Mouse (Mus musculus) kidney, postnatal 0 days (tissue): Measurements from ENCODE around the gene Fcrla. TPM values are rescaled to one million over a fixed set of nuclear protein-coding genes. Genes with fewer than 3 reads are reported as not detected.

Experiments
- ATAC-seq: fragments of 200-750 bp; cut with Nextera tagmentation; replicated peaks from 2 replicates; pipeline ENCODE4 v1.8.0; 2017; ENCODE audit warnings: low read depth, moderate number of reproducible peaks, moderate TSS enrichment, moderate library complexity; ENCODE audit not compliant: low FRiP score
- DNase-seq: peaks from one replicate; pipeline ENCODE4 v3.0.0-alpha.2; 2016; ENCODE audit warnings: low spot score
- H3K27ac ChIP-seq: fragments of 300-500 bp; sonication (generic); 2 replicates; pipeline ENCODE4 v1.5.1; 2014; ENCODE audit warnings: mild to moderate bottlenecking
- H3K27me3 ChIP-seq: fragments of 300-500 bp; sonication (generic); 2 replicates; pipeline ENCODE4 v1.6.1; 2014; ENCODE audit warnings: low read length, mixed read lengths; ENCODE audit not compliant: insufficient read depth
- H3K36me3 ChIP-seq: fragments of 300-500 bp; sonication (generic); 2 replicates; pipeline ENCODE4 v1.6.1; 2014; ENCODE audit warnings: low read length, mixed read lengths; ENCODE audit not compliant: insufficient read depth
- H3K4me1 ChIP-seq: fragments of 300-500 bp; sonication (generic); replicated peaks from 2 replicates; pipeline ENCODE4 v1.6.1; 2014; ENCODE audit warnings: antibody characterized with exemption, low read length, mixed read lengths; ENCODE audit not compliant: insufficient read depth
- H3K4me2 ChIP-seq: fragments of 300-500 bp; sonication (generic); 2 replicates; pipeline ENCODE4 v1.6.1; 2014; ENCODE audit warnings: mild to moderate bottlenecking, low read length, moderate library complexity, mixed read lengths
- H3K4me3 ChIP-seq: fragments of 300-500 bp; sonication (generic); replicated peaks from 2 replicates; pipeline ENCODE4 v1.5.1; 2014; ENCODE audit warnings: low read depth, low read length
- H3K9ac ChIP-seq: fragments of 300-500 bp; sonication (generic); 2 replicates; pipeline ENCODE4 v1.6.1; 2014; ENCODE audit warnings: low read depth, low read length
- H3K9me3 ChIP-seq: fragments of 300-500 bp; sonication (generic); replicated peaks from 2 replicates; pipeline ENCODE4 v1.6.1; 2016; ENCODE audit warnings: low read length, inconsistent platforms, mixed read lengths
- CTCF ChIP-seq: IDR thresholded peaks from 2 replicates; pipeline ENCODE4 v1.5.1; 2016; ENCODE audit warnings: antibody characterized with exemption, low read depth, mild to moderate bottlenecking, moderate library complexity
- WGBS: fragments of 180-500 bp; shearing (Covaris S2); extraction: QIAGEN DNeasy Blood & Tissue Kit; methylation state at CpG from one replicate; pipeline ENCODE4 v1.1.7; 2014; 5-methylcytosine and 5-hydroxymethylcytosine counted together
- polyA plus RNA-seq: library from polyadenylated mRNA; unstranded; fragments of >200 nt; fragmentation: Nextera tagmentation; extraction: Ambion mirVana; gene quantifications from 2 replicates; pipeline ENCODE4 v1.2.1, GENCODE M21; 2015

Fcrla gene
- polyA plus RNA-seq, 1 experiment from 2014 or later, result not detected

DNA sequence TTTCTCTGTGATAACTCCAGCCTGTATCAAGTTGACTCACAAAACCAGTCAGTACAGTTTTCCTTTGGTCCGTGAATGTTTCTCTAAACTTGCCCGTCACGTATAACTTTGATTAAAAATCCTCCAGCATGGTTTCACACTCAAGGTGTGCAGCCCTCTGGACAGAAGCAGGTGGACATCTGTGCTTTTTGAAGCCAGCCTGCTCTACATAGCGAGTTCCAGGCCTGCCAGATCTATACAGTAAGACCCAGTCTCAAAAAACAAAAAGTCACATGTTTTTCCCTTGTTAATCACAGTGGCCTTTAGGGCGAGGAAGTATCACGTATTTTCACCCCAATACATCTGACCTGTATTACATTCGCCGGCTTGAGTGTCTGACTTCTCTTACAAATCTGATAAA, 43.0 kb downstream of the Fcrla start:
- Histone ChIP-seq H3K9me3 (no peaks in the 10 kb centered on the region), H3K27me3 (no peaks in the 10 kb centered on the region), H3K4me2 (peak overlapping the region; percentile 67), H3K36me3 (peaks cover 3% of the 10 kb centered on the region; the same call in 1 of the 2 replicates), H3K27ac (peak overlapping the region; percentile 19; the same call in 1 of the 2 replicates), H3K4me1 (no peaks in the 10 kb centered on the region), H3K9ac (peak overlapping the region; percentile 78), H3K4me3 (peak overlapping the region; percentile 85)
- ATAC-seq (no peak), DNase-seq (no peak)
- no peak for TF ChIP-seq CTCF
- 14% methylated on average over 8 of the region's 8 CpGs for WGBS

DNA sequence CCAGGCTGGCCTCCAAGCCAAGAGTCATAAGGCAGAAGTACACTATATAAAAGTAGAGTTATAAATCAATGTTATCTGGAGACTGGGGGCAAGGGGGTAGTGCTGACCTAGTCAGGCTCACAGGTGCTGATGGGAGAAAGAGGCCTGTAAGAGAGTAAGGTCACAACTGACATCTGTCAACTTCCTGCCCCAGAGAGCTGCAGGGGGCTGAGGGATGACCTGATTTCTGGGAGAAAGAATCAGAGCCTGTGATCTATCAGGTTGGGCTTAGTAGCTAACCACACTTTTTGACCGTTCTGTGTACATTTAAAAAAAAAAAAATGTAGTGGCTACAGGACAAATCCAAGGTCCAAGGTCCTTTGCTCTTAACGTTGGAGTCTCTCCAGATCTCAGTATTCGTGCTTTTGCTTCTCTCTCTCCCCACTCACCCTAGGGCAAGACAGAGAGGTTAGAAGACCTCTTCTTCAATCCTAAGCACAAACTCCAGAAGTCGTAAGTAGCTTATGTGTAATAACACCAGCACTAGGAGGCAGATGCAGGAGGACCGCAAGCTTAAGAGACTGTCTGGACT, 44.4 kb downstream of the Fcrla start:
- H3K4me1 ChIP-seq, result no peaks in the 10 kb centered on the region
- no peaks in the 10 kb centered on the region for H3K9me3 ChIP-seq
- no peak for TF ChIP-seq CTCF
- DNase-seq, result no peak
- H3K36me3 ChIP-seq, result peaks cover 8% of the 10 kb centered on the region; the same call in 1 of the 2 replicates
- H3K9ac ChIP-seq, result no peak overlapping the region
- WGBS, result 73% methylated on average over 5 of the region's 5 CpGs
- no peak overlapping the region for H3K4me2 ChIP-seq
- 0 out of 2 replicates have a peak overlapping the region, but pooled peaks have one; percentile 28 for H3K27ac ChIP-seq
- no peak overlapping the region for H3K4me3 ChIP-seq
- H3K27me3 ChIP-seq, result no peaks in the 10 kb centered on the region
- no peak for ATAC-seq

DNA sequence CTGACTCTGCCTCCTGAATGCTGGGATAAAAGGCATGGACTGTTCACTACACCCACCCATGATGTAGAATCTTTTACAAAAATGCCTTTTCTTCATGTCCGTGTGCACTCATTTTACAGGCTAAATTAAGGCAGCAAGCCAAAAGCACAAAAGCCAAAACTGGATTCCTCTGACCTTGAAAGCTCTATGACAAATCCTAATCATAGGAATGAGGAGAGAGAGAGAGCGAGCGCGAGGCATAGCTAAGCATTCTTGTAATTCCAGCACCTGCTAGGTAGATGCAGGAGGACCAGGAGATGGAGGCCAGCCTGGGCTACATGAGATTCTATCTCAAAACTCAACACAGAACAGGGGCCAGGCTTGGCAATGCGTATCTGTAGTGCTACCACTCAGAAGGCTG, 50.5 kb downstream of the Fcrla start:
- Histone ChIP-seq H3K4me2 (no peak overlapping the region), H3K27ac (no peak overlapping the region), H3K27me3 (no peaks in the 10 kb centered on the region), H3K4me3 (no peak overlapping the region), H3K9ac (no peak overlapping the region), H3K9me3 (no peaks in the 10 kb centered on the region), H3K4me1 (no peaks in the 10 kb centered on the region), H3K36me3 (peaks cover 18% of the 10 kb centered on the region)
- 93% methylated on average over 5 of the region's 5 CpGs for WGBS
- DNase-seq (no peak), ATAC-seq (no peak)
- no peak for TF ChIP-seq CTCF

DNA sequence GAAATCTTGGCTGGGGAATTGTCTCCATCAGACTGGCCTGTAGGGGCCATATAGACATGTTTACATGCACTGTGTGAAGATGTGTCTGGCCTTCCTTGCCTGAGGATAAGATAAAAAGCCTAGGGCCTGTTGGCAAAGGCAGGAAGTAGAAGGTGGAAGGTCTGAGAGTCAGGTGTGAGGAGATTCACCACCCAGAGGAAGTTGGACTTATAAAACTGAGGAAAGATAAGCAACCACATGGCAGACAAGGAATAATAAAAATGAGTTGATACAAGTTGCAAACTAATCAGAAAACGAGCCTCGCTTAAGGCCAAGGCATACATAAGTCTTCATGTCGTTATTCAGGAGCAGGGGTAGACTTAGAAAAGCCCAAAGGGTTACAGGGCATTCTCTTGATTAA, 51.7 kb downstream of the Fcrla start:
- H3K36me3 ChIP-seq, result peaks cover 18% of the 10 kb centered on the region
- WGBS, result 57% methylated on average over 3 of the region's 3 CpGs

DNA sequence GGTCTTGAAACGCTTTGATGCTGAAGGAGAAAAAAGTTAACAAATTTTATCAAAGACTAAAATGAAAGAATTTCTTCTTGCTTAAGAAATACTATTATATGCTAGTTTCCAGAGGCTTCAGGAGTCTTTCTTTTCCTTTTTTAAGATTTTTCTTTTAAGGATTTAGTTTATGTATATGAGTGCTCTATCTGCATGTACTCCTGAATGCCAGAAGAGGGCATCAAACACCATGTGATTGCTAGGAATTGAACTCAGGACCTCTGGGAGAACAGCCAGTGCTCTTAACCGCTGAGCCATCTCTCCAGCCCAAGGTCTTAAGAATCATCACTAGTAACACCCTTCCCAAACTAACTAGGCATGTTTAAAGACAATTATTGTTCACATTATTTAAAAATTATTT, 55.4 kb downstream of the Fcrla start:
- ATAC-seq, result no peak
- H3K27me3 ChIP-seq, result no peaks in the 10 kb centered on the region
- H3K9ac ChIP-seq, result no peak overlapping the region
- DNase-seq, result no peak
- H3K4me3 ChIP-seq, result no peak overlapping the region
- no peak overlapping the region for H3K4me2 ChIP-seq
- peaks cover 9% of the 10 kb centered on the region; the same call in 1 of the 2 replicates for H3K36me3 ChIP-seq
- no peak overlapping the region for H3K27ac ChIP-seq
- H3K4me1 ChIP-seq, result no peaks in the 10 kb centered on the region; the same call in 1 of the 2 replicates
- 91% methylated on average over 2 of the region's 2 CpGs for WGBS
- no peaks in the 10 kb centered on the region for H3K9me3 ChIP-seq
- TF ChIP-seq CTCF, result peak; percentile 30; the same call in 1 of the 2 replicates

More for the DNA sequence above, 51.7 kb downstream of the Fcrla start:
- Histone ChIP-seq H3K4me3 (no peak overlapping the region), H3K4me2 (no peak overlapping the region), H3K9ac (no peak overlapping the region), H3K4me1 (no peaks in the 10 kb centered on the region), H3K27ac (no peak overlapping the region), H3K27me3 (no peaks in the 10 kb centered on the region), H3K9me3 (no peaks in the 10 kb centered on the region)
- no peak for DNase-seq
- no peak for TF ChIP-seq CTCF
- no peak for ATAC-seq

DNA sequence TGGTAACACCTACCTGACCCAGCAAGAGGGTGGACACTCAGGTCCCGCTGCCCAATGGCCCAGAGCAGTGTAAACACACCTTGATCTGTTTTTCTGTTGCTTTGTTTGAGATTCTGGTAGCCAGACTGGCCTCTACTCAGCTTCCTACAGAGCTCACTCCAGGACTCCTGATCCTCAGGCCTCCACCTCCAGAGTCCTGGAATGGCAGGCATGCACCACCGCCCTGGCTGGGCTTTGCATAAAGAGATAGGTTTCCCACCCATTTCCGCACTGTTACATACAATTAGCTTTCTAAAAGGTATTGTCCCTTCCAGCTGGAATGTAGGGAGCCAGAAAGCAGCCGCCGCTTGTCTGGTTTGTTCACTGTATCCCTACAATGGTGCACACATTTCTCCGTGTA, 56.0 kb downstream of the Fcrla start:
- peaks cover 9% of the 10 kb centered on the region; the same call in 1 of the 2 replicates for H3K36me3 ChIP-seq
- ATAC-seq (no peak), DNase-seq (no peak)
- no peaks in the 10 kb centered on the region for H3K9me3 ChIP-seq
- H3K9ac ChIP-seq, result no peak overlapping the region
- no peak overlapping the region for H3K4me3 ChIP-seq
- no peaks in the 10 kb centered on the region for H3K27me3 ChIP-seq
- TF ChIP-seq CTCF, result no peak
- WGBS, result 86% methylated on average over 6 of the region's 6 CpGs
- H3K27ac ChIP-seq, result no peak overlapping the region
- H3K4me2 ChIP-seq, result no peak overlapping the region
- no peaks in the 10 kb centered on the region; the same call in 1 of the 2 replicates for H3K4me1 ChIP-seq
